Mouse (Mus musculus): ENCODE measurements around the gene Slc26a11.
A peak's percentile ranks its signal among the peaks of the same experiment; 100 is the strongest.

Gene Slc26a11

GRCm38 (mm10) chr11:119402501-119403160 is 47.3 kb downstream of the Slc26a11 start:
- DNase-seq (ENCODE audit: low spot score in 2 of 2) = no peak

- no peak for DNase-seq (ENCODE audit: low spot score in 2 of 2)
Observed at GRCm38 (mm10) chr11:119404627-119405026, 49.3 kb downstream of the Slc26a11 start.

GRCm38 (mm10) chr11:119407381-119407780 is 52.0 kb downstream of the Slc26a11 start:
- DNase-seq (ENCODE audit: low spot score in 2 of 2) = no peak

GRCm38 (mm10) chr11:119407977-119408376 is 52.6 kb downstream of the Slc26a11 start:
- no peak for DNase-seq (ENCODE audit: low spot score in 2 of 2)

- DNase-seq (ENCODE audit: low spot score in 2 of 2) = no peak
Observed at GRCm38 (mm10) chr11:119419327-119420118, 64.2 kb downstream of the Slc26a11 start.

GRCm38 (mm10) chr11:119420426-119420825 is 65.1 kb downstream of the Slc26a11 start:
- no peak for DNase-seq (ENCODE audit: low spot score in 2 of 2)

- DNase-seq (ENCODE audit: low spot score in 2 of 2) = no peak
Observed at GRCm38 (mm10) chr11:119427431-119427830, 72.1 kb downstream of the Slc26a11 start.

- no peak for DNase-seq (ENCODE audit: low spot score in 2 of 2)
Observed at GRCm38 (mm10) chr11:119427986-119428385, 72.6 kb downstream of the Slc26a11 start.

- peak; percentile 18 to 53 for DNase-seq (ENCODE audit: low spot score in 2 of 2)
Observed at GRCm38 (mm10) chr11:119428649-119429136, 73.3 kb downstream of the Slc26a11 start.

Measured in urinary bladder, postnatal 36 days (tissue).